Mouse (Mus musculus) spleen, postnatal 14 days (tissue): Measurements from ENCODE around the gene Cpne2.

ENCODE experiments used
- DNase-seq, 2 experiments: peaks; one replicate each; pipeline ENCODE4 v3.0.0; 2021 to 2022; ENCODE audit warnings: low spot score in 2 of 2

Gene Cpne2

GRCm38 (mm10) chr8:94581820-94582483, 49.2 kb downstream of the Cpne2 start:
- DNase-seq = no peak

GRCm38 (mm10) chr8:94582569-94582968, 49.8 kb downstream of the Cpne2 start:
- no peak for DNase-seq

- peak in 1 of 2 experiments; percentile 6 for DNase-seq
Measured at GRCm38 (mm10) chr8:94584238-94584817, 51.5 kb downstream of the Cpne2 start.

- no peak for DNase-seq
Measured at GRCm38 (mm10) chr8:94591691-94592090, 58.9 kb downstream of the Cpne2 start.

- DNase-seq = no peak
Measured at GRCm38 (mm10) chr8:94594211-94594610, 61.4 kb downstream of the Cpne2 start.

GRCm38 (mm10) chr8:94600478-94600877, 67.7 kb downstream of the Cpne2 start:
- no peak for DNase-seq

GRCm38 (mm10) chr8:94601034-94601606, 68.3 kb downstream of the Cpne2 start:
- peak; percentile 12 to 15 for DNase-seq

GRCm38 (mm10) chr8:94601607-94602385, 69.0 kb downstream of the Cpne2 start, which contains the start of the genes Rspry1 and Fam192a:
Gene Rspry1 (plus strand): TSS chr8:94601937.
Gene Fam192a (minus strand): TSS chr8:94601997.
- peak; percentile 97 to 99 for DNase-seq

- DNase-seq = peak in 1 of 2 experiments; percentile 6
Measured at GRCm38 (mm10) chr8:94602471-94603131, 69.8 kb downstream of the Cpne2 start.

GRCm38 (mm10) chr8:94604030-94604429, 71.2 kb downstream of the Cpne2 start:
- DNase-seq = no peak

GRCm38 (mm10) chr8:94607064-94607463, 74.3 kb downstream of the Cpne2 start:
- DNase-seq = no peak
